Mouse (Mus musculus): Measurements from ENCODE around the gene Lrba. TPM values are rescaled to one million over a fixed set of nuclear protein-coding genes. Genes with fewer than 3 reads are reported as not detected.

Gene Lrba
- polyA plus RNA-seq, 1 experiment from 2014 or later: 2.6 TPM

DNA sequence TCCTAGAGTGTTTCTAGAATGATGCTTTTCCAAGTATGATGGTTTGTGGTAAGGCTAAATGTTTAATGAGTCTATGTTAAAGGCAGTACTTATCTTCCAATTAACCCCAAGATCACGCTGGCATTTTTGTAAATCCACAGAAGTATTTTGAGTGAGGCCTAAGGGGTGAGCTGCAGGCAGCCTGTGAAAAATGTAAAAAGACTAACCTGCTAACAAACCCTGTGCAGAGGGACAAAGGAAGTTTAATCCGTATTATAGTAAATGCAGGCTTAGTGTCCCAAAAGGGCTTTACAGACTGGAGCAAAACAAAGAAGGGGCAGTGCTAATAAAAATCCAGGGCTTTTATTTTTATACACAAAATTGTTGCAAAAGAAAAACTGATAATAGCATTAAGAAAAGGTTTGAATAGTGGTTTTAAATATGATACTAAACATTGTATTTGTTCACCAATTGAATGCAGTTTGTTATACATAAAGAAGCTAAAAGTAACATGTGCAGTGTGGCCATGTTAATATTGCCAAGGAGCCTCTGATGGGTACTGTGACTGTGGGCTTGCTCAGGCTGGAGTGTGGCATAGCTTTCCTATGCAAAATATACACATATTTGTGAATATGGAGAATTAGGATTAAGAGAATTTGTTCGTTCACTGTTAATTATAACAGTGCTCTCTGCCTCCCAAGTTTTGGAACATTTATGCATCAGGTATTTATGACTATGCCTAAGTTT, 348.2 kb downstream of the Lrba start:
- no peak overlapping the region for H3K9ac ChIP-seq (ENCODE audit: low read length)
- no peak overlapping the region for H3K27ac ChIP-seq (replicated peaks)
- no peaks in the 10 kb centered on the region for H3K36me3 ChIP-seq (ENCODE audit: control insufficient read depth, insufficient read depth, low read length)
- no peak for DNase-seq (ENCODE audit: low spot score)
- no peak overlapping the region for H3K4me2 ChIP-seq (replicated peaks; ENCODE audit: low read depth)
- H3K4me3 ChIP-seq (ENCODE audit: low read depth, low read length): no peak overlapping the region
- WGBS: 61% methylated on average over 3 of the region's 3 CpGs
- no peak for ATAC-seq (ENCODE audit: low FRiP score, low TSS enrichment)
- H3K27me3 ChIP-seq (ENCODE audit: control insufficient read depth, insufficient read depth, low read length): no peaks in the 10 kb centered on the region
- no peaks in the 10 kb centered on the region for H3K9me3 ChIP-seq (ENCODE audit: control insufficient read depth, low read length)
- H3K4me1 ChIP-seq (replicated peaks; ENCODE audit: control insufficient read depth, insufficient read depth): no peaks in the 10 kb centered on the region
- TF ChIP-seq CTCF (IDR thresholded peaks at IDR 0.05; ENCODE audit: low read depth) (no peak), EP300 (optimal IDR thresholded peaks at IDR 0.05) (no peak)

DNA sequence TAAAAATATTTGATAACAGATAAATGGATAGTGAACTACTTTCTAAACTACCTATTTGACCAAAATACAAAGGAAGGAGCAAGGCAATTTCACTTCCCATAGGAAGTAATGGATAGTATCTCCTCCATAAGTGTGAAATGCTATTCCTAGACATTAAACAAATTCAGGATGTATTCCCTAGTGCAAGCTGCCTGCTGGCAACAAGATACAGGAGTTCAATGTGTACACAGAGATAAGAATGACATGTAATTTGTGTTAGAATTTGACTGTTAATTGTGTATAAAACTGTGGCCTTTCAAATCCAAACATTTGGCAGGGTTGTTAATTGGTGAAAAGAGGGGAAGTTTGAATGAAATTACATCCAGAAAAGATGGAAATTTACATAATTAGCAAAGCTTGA, 350.8 kb downstream of the Lrba start:
- Histone ChIP-seq H3K27me3 (ENCODE audit: control insufficient read depth, insufficient read depth, low read length) (no peaks in the 10 kb centered on the region), H3K4me3 (ENCODE audit: low read depth, low read length) (no peak overlapping the region), H3K36me3 (ENCODE audit: control insufficient read depth, insufficient read depth, low read length) (no peaks in the 10 kb centered on the region), H3K4me2 (replicated peaks; ENCODE audit: low read depth) (no peak overlapping the region), H3K9me3 (ENCODE audit: control insufficient read depth, low read length) (no peaks in the 10 kb centered on the region), H3K4me1 (replicated peaks; ENCODE audit: control insufficient read depth, insufficient read depth) (no peaks in the 10 kb centered on the region), H3K27ac (replicated peaks) (no peak overlapping the region), H3K9ac (ENCODE audit: low read length) (no peak overlapping the region)
- TF ChIP-seq CTCF (IDR thresholded peaks at IDR 0.05; ENCODE audit: low read depth): no peak
- no peak for TF ChIP-seq EP300 (optimal IDR thresholded peaks at IDR 0.05)
- DNase-seq (ENCODE audit: low spot score) (no peak), ATAC-seq (ENCODE audit: low FRiP score, low TSS enrichment) (no peak)

DNA sequence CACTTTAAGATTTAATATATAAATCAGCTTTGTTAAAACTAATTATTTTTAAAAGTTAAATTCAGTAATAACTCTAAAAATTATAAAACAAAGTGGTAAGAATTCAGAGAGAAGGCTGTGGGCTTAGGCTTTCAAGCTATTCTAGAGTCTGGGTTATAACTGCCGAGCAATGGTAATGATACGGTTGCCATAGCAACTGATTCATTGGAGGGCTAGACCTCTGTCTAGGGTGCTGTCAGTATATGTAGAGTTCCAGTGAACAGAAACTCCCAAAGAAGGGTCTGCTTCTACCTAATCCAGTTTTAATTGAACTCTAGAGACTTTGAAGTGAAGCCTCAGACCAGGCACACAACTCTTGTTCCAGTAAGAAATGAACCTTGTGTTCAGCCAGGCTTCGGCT, 377.8 kb downstream of the Lrba start:
- H3K27me3 ChIP-seq (ENCODE audit: control insufficient read depth, insufficient read depth, low read length): no peaks in the 10 kb centered on the region
- 80% methylated on average over 3 of the region's 3 CpGs for WGBS
- no peaks in the 10 kb centered on the region for H3K9me3 ChIP-seq (ENCODE audit: control insufficient read depth, low read length)
- H3K9ac ChIP-seq (ENCODE audit: low read length): no peak overlapping the region
- H3K36me3 ChIP-seq (ENCODE audit: control insufficient read depth, insufficient read depth, low read length): no peaks in the 10 kb centered on the region
- ATAC-seq (ENCODE audit: low FRiP score, low TSS enrichment): no peak
- no peaks in the 10 kb centered on the region for H3K4me1 ChIP-seq (replicated peaks; ENCODE audit: control insufficient read depth, insufficient read depth)
- no peak overlapping the region for H3K27ac ChIP-seq (replicated peaks)
- no peak overlapping the region for H3K4me3 ChIP-seq (ENCODE audit: low read depth, low read length)
- no peak overlapping the region for H3K4me2 ChIP-seq (replicated peaks; ENCODE audit: low read depth)
- TF ChIP-seq EP300 (optimal IDR thresholded peaks at IDR 0.05) (no peak), CTCF (IDR thresholded peaks at IDR 0.05; ENCODE audit: low read depth) (no peak)
- DNase-seq (ENCODE audit: low spot score): no peak

DNA sequence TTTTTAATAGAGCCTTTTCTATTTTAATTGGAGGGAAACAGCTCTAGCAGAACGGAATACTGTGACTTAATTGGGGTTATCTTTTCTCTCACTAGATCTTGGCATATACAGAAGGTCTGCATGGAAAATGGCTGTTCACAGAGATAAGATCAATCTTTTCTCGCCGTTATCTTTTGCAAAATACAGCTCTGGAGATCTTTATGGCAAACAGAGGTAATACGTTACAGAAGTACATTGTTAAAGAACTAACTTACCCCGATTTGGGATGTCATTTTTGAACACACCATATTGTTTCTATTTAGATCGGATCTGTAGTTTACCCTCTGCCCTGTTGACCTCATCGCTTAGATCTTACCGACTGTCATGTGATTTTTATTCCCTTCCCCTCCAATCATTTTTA, 381.3 kb downstream of the Lrba start:
- no peak for ATAC-seq (ENCODE audit: low FRiP score, low TSS enrichment)
- H3K9ac ChIP-seq (ENCODE audit: low read length): no peak overlapping the region
- H3K4me3 ChIP-seq (ENCODE audit: low read depth, low read length): no peak overlapping the region
- WGBS: 85% methylated on average over 8 of the region's 8 CpGs
- no peak overlapping the region for H3K27ac ChIP-seq (replicated peaks)
- no peak overlapping the region for H3K4me2 ChIP-seq (replicated peaks; ENCODE audit: low read depth)
- H3K27me3 ChIP-seq (ENCODE audit: control insufficient read depth, insufficient read depth, low read length): no peaks in the 10 kb centered on the region
- TF ChIP-seq EP300 (optimal IDR thresholded peaks at IDR 0.05) (no peak), CTCF (IDR thresholded peaks at IDR 0.05; ENCODE audit: low read depth) (no peak)
- DNase-seq (ENCODE audit: low spot score): no peak
- H3K36me3 ChIP-seq (ENCODE audit: control insufficient read depth, insufficient read depth, low read length): no peaks in the 10 kb centered on the region
- no peaks in the 10 kb centered on the region for H3K4me1 ChIP-seq (replicated peaks; ENCODE audit: control insufficient read depth, insufficient read depth)
- H3K9me3 ChIP-seq (ENCODE audit: control insufficient read depth, low read length): no peaks in the 10 kb centered on the region

DNA sequence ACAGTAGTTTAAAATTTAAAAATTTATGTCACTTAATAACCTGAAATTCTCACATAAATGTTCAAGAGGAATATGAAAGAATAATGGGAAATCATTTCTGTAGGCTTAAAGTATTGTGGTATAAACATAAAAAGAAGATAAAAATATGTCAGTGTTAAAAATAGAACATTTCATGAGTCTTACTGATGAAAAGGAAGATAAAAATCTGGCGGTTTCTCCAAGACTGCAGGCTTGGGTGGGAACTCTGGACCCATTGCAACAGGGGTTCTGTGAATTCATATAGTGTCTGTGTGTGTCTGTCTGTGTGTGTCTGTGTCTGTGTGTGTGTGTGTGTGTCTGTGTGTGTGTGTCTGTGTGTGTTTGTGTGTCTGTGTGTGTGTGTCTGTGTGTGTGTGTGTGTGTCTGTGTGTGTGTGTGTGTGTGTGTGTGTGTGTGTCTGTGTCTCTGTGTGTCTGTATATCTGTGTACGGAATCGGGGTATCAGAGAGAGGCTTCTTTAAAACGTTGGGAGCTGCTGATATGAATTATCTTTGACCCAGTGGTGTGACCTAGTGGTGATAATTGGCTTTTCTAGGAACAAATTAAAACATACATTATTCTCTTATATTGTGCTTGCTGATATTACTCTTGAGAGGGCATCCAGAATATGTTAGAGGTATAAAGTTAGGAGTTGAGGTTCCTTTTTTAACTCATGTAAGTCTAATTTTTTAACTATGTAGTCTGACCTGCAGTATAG, 402.7 kb downstream of the Lrba start:
- DNase-seq (ENCODE audit: low spot score) (no peak), ATAC-seq (ENCODE audit: low FRiP score, low TSS enrichment) (no peak)
- no peak overlapping the region for H3K4me2 ChIP-seq (replicated peaks; ENCODE audit: low read depth)
- no peak for TF ChIP-seq EP300 (optimal IDR thresholded peaks at IDR 0.05)
- TF ChIP-seq CTCF (IDR thresholded peaks at IDR 0.05; ENCODE audit: low read depth): no peak
- no peak overlapping the region for H3K9ac ChIP-seq (ENCODE audit: low read length)
- no peaks in the 10 kb centered on the region for H3K27me3 ChIP-seq (ENCODE audit: control insufficient read depth, insufficient read depth, low read length)
- H3K4me1 ChIP-seq (replicated peaks; ENCODE audit: control insufficient read depth, insufficient read depth): no peaks in the 10 kb centered on the region
- H3K36me3 ChIP-seq (ENCODE audit: control insufficient read depth, insufficient read depth, low read length): no peaks in the 10 kb centered on the region
- 63% methylated on average over 4 of the region's 4 CpGs for WGBS
- H3K9me3 ChIP-seq (ENCODE audit: control insufficient read depth, low read length): no peaks in the 10 kb centered on the region
- H3K4me3 ChIP-seq (ENCODE audit: low read depth, low read length): no peak overlapping the region
- no peak overlapping the region for H3K27ac ChIP-seq (replicated peaks)

DNA sequence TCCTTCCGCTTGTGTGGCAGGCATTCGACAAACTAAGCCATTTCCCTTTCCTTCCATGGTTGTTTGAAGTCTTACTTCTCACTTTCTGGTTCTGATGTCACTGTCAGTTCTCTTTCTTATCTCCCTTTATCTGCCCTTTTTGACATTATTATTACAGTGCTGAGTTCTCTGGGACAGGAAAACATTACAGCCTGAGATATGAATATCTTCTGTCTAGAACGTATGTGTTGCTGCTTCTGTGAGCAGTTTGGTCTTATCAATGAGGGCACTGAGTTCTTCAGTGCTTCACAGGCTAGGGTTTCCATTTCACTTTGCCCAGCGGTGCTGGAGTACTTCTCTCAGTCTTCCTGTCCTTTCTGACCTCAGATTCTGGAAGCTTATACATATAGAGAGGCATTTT, 404.9 kb downstream of the Lrba start:
- H3K4me1 ChIP-seq (replicated peaks; ENCODE audit: control insufficient read depth, insufficient read depth): no peaks in the 10 kb centered on the region
- H3K4me2 ChIP-seq (replicated peaks; ENCODE audit: low read depth): no peak overlapping the region
- 82% methylated on average over 4 of the region's 4 CpGs for WGBS
- H3K4me3 ChIP-seq (ENCODE audit: low read depth, low read length): no peak overlapping the region
- no peaks in the 10 kb centered on the region for H3K36me3 ChIP-seq (ENCODE audit: control insufficient read depth, insufficient read depth, low read length)
- ATAC-seq (ENCODE audit: low FRiP score, low TSS enrichment): no peak
- H3K9ac ChIP-seq (ENCODE audit: low read length): no peak overlapping the region
- H3K27ac ChIP-seq (replicated peaks): no peak overlapping the region
- no peak for DNase-seq (ENCODE audit: low spot score)
- H3K9me3 ChIP-seq (ENCODE audit: control insufficient read depth, low read length): no peaks in the 10 kb centered on the region
- H3K27me3 ChIP-seq (ENCODE audit: control insufficient read depth, insufficient read depth, low read length): no peaks in the 10 kb centered on the region
- TF ChIP-seq EP300 (optimal IDR thresholded peaks at IDR 0.05) (no peak), CTCF (IDR thresholded peaks at IDR 0.05; ENCODE audit: low read depth) (no peak)
